Mouse (Mus musculus) stomach, embryonic 14.5 days (tissue): ENCODE measurements at regions not wholly inside any gene's neighbourhood (a gene's known extent, or its start where the extent isn't known, plus 50 kb on each side); places are given as distances from the start of the nearest gene placed in this dataset.

Experiments used
- ATAC-seq: fragments of 200-750 bp; cut with Nextera tagmentation; 2 replicates; pipeline ENCODE4 v1.8.0; 2017; ENCODE audit warnings: low read depth, moderate TSS enrichment; ENCODE audit not compliant: insufficient number of reproducible peaks, insufficient read depth, low FRiP score
- H3K27ac ChIP-seq: fragments of 300-500 bp; sonication (generic); 2 replicates; pipeline ENCODE4 v1.5.1; 2014; ENCODE audit warnings: mild to moderate bottlenecking, low read length, moderate library complexity, mixed read lengths
- H3K27me3 ChIP-seq: fragments of 300-500 bp; sonication (generic); 2 replicates; pipeline ENCODE4 v1.6.1; 2014; ENCODE audit warnings: low read length, control low read depth, mixed read lengths; ENCODE audit not compliant: control insufficient read depth, insufficient read depth
- H3K36me3 ChIP-seq: fragments of 300-500 bp; sonication (generic); 2 replicates; pipeline ENCODE4 v1.6.1; 2014; ENCODE audit warnings: mild to moderate bottlenecking, control low read depth, low read length, moderate library complexity, mixed read lengths; ENCODE audit not compliant: control insufficient read depth, insufficient read depth
- H3K4me1 ChIP-seq: fragments of 300-500 bp; sonication (generic); 2 replicates; pipeline ENCODE4 v1.6.1; 2014; ENCODE audit warnings: low read length, control low read depth, mixed read lengths; ENCODE audit not compliant: control insufficient read depth, insufficient read depth
- H3K4me2 ChIP-seq: fragments of 300-500 bp; sonication (generic); replicated peaks from 2 replicates; pipeline ENCODE4 v1.6.1; 2014; ENCODE audit warnings: low read depth, low read length, control low read depth
- H3K4me3 ChIP-seq: fragments of 300-500 bp; sonication (generic); 2 replicates; pipeline ENCODE4 v1.5.1; 2014; ENCODE audit warnings: low read depth, low read length, control low read depth
- H3K9ac ChIP-seq: fragments of 300-500 bp; sonication (generic); replicated peaks from 2 replicates; pipeline ENCODE4 v1.6.1; 2014; ENCODE audit warnings: low read depth, mild to moderate bottlenecking, control low read depth, low read length, moderate library complexity, mixed read lengths
- H3K9me3 ChIP-seq: fragments of 300-500 bp; sonication (generic); 2 replicates; pipeline ENCODE4 v1.6.1; 2016; ENCODE audit warnings: low read depth, low read length, control low read depth; ENCODE audit not compliant: control insufficient read depth
- WGBS: fragments of 180-500 bp; shearing (Covaris S2); extraction: QIAGEN DNeasy Blood & Tissue Kit; methylation state at CpG from one replicate; pipeline ENCODE4 v1.1.7; 2014; 5-methylcytosine and 5-hydroxymethylcytosine counted together

DNA sequence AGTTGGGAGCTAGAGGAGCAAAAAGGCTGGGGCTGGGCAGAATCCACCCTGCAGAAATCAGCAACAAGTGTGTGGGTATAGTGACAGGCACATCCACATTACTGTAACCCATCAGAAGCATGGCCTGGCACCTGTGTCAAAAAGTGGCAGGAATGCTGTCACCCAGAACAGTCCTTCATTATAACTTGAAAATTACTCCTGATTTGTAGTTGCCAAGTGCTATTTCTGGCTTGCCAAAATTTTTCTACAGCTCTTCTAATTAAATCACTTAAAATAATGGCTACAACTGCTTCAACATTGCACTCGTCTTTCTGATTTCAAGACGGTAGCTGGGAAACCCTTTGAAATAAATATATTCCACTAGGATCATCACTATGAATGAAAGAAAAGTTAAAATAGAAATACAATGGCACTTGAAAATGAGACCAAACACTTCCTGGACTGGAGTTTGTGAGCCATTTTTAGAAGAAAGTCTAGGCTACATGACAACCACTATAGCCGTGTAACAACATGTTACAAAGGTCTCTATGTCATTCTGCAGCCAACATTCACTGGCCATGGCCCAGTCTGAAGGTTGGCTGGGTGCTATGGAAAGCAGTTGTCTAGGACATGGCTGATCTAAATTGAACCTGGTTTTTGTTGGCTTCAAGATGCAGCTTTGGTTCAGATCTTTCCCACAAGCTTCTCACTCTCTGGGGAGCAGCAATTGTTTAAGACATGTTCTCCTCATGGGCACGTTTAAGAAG lies 190.6 kb upstream of the Tapt1 start:
- Histone ChIP-seq H3K27me3 (no peaks in the 10 kb centered on the region), H3K9ac (no peak overlapping the region), H3K4me1 (0 out of 2 replicates have a peak, but pooled peaks cover 5% of the 10 kb centered on the region), H3K4me2 (no peak overlapping the region), H3K27ac (no peak overlapping the region), H3K9me3 (no peaks in the 10 kb centered on the region), H3K36me3 (no peaks in the 10 kb centered on the region), H3K4me3 (no peak overlapping the region)
- WGBS: 88% methylated on average over 4 of the region's 4 CpGs
- ATAC-seq: no peak

DNA sequence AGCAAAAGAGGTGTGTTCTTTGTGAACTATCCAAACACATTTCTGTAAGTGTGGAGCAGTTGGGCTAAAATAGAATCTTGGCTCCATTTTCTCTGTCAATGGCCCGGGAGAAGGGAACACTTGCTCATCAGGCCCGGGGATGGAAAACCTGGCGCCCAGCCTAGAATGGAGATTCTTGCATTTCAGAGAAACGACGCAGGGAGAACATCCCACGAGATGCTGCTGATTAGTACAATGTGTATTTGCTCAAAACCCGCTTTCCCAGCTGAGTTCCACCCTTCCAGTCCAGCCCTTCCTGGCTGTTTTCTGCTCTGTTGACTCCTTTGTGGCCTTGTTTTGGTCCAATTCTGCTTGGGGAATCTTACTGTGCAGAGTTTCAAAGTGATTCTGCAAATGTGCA lies 188.0 kb upstream of the Tapt1 start:
- no peak overlapping the region for H3K9ac ChIP-seq
- H3K27ac ChIP-seq: peak overlapping the region; percentile 15; the same call in 1 of the 2 replicates
- ATAC-seq: peak; percentile 23; the same call in 1 of the 2 replicates
- H3K9me3 ChIP-seq: no peaks in the 10 kb centered on the region
- no peak overlapping the region for H3K4me3 ChIP-seq
- H3K4me1 ChIP-seq: 0 out of 2 replicates have a peak, but pooled peaks cover 5% of the 10 kb centered on the region
- no peaks in the 10 kb centered on the region for H3K27me3 ChIP-seq
- 33% methylated on average over 7 of the region's 7 CpGs for whole genome bisulfite sequencing
- H3K36me3 ChIP-seq: no peaks in the 10 kb centered on the region
- no peak overlapping the region for H3K4me2 ChIP-seq

DNA sequence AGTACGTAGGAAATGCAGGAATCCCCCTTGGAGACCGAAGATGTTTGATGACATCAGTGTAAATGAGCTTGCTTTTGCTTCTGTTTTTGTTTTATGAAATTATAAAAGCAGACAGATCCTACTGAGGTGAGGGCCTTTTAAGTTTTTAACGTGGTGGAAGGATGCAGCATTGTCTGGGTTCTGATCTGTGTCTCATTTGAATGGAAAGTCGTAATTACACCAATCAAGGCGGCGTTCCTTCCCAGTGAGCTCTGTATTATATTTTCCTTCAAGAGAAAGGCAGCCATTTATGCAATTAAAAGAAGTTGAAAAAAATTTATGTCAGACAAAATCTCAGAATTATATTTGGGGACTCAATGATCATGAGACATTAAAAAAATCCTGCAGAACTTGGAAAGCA lies 176.9 kb upstream of the Tapt1 start:
- ATAC-seq: no peak
- no peaks in the 10 kb centered on the region for H3K27me3 ChIP-seq
- H3K4me2 ChIP-seq: no peak overlapping the region
- H3K27ac ChIP-seq: no peak overlapping the region
- no peaks in the 10 kb centered on the region for H3K9me3 ChIP-seq
- H3K4me1 ChIP-seq: no peaks in the 10 kb centered on the region
- no peak overlapping the region for H3K9ac ChIP-seq
- no peak overlapping the region for H3K4me3 ChIP-seq
- WGBS: 80% methylated on average over 6 of the region's 6 CpGs
- no peaks in the 10 kb centered on the region for H3K36me3 ChIP-seq

DNA sequence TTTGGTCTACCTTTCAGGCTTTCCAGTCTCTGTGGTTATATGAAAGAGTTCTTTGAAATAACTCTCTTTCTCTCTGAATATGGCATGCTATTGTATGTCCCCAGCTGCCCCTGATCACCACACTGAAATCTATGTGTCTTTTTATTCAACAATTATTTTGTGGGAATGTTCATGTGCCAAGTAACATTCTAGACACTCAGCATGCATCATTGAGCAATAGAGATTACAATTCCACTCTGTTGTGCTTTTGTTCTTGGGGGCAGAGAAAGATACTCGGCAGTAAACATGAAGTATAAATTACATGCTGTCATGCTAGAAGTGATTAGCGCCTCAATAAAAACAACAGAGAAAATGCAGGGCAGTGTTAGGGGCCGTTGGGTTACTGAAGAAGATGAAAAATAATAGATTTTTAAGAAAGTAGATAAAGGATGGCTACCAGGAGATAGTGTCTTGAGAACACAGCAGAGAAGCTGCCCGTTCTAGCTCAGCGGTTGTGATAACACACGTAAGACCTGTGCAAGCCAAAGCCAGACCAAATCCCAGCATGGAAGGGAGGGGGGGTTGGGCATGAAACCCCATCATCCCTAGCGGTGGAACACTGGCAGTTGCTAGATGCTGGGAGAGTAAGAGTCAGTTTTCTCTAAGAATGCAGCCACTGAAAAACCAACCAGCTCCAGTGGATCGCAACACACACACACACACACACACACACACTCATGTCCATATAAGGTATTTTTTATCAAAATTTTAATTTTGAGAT lies 174.3 kb upstream of the Tapt1 start:
- Histone ChIP-seq H3K4me1 (no peaks in the 10 kb centered on the region), H3K4me2 (no peak overlapping the region), H3K9me3 (no peaks in the 10 kb centered on the region), H3K36me3 (no peaks in the 10 kb centered on the region), H3K27ac (no peak overlapping the region), H3K4me3 (no peak overlapping the region), H3K27me3 (no peaks in the 10 kb centered on the region), H3K9ac (no peak overlapping the region)
- no peak for ATAC-seq
- 85% methylated on average over 8 of the region's 8 CpGs for WGBS

DNA sequence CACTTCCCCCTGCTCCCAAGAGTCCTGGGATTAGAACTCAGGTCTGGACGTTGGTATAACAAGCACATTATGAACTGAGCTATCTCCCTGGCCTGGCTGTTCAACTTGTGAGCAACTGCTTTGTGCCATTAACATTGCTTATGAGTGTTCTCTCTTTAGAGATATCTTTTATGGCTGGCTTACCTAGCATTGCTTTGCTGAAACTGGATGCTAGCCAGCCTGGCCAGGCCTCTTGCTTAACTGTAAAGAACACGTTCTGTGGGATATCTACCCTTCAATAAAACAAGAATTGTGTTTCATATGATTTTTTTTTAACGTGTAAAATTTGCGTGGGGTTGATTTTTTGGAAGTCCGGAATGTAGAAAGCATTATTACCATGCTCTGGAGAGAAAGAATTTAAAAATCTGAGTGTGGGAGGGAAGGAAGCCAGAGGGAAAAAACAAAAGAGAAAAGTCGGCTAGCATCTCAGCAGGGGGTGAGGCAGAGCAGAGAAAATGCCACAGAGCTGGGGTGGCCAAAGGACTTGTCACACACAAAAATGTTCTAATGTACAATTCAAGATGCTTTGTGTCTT lies 160.9 kb upstream of the Tapt1 start:
- 64% methylated on average over 6 of the region's 6 CpGs for WGBS

DNA sequence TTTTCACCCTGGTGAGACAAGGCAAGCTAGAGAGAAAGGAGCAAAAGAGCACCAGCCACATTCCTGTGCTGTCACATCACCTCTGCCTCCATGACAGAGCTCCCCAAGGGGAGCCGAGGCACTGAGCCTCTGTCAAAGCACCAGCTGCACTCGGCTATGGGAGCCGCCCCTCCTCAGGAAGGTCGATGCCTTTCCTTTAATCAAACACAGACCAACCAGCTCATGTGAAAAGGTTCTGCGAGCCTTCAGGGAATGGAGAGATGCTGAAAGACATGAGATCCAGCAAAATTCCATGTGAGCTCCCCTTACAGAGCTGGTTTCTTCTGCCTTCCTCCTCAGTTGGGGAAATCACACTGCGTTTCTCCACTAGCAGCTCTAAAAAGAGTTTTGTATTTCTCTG lies 159.8 kb upstream of the Tapt1 start:
- no peaks in the 10 kb centered on the region for H3K9me3 ChIP-seq
- H3K9ac ChIP-seq: no peak overlapping the region
- H3K27me3 ChIP-seq: no peaks in the 10 kb centered on the region
- H3K4me1 ChIP-seq: no peaks in the 10 kb centered on the region
- no peaks in the 10 kb centered on the region for H3K36me3 ChIP-seq
- no peak for ATAC-seq
- WGBS: 35% methylated on average over 6 of the region's 6 CpGs
- no peak overlapping the region; the same call in 1 of the 2 replicates for H3K27ac ChIP-seq
- no peak overlapping the region for H3K4me2 ChIP-seq
- H3K4me3 ChIP-seq: no peak overlapping the region

More for the DNA sequence above, 160.9 kb upstream of the Tapt1 start:
- no peaks in the 10 kb centered on the region for H3K4me1 ChIP-seq
- no peaks in the 10 kb centered on the region for H3K36me3 ChIP-seq
- no peak overlapping the region for H3K9ac ChIP-seq
- ATAC-seq: no peak
- no peak overlapping the region for H3K27ac ChIP-seq
- no peaks in the 10 kb centered on the region for H3K9me3 ChIP-seq
- H3K4me3 ChIP-seq: no peak overlapping the region
- no peak overlapping the region for H3K4me2 ChIP-seq
- H3K27me3 ChIP-seq: no peaks in the 10 kb centered on the region

DNA sequence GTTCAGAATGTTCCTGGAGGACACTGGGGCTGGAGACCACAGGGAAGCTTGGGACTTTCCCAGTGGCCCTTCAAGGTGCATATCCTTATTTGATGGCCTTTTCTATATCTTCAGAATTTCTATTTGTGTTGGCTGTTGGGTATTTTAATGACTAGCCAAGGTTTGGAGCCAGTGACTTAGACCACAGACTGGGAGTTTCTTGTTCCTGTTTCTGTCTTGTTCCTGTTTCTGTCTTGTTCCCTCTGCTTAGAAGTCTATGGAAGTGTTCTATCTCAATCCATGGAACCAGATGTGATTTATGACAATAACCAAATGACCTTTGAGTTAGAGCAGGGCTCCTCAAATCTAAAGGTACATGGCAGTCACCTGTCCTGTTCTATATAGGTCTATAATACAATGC lies 156.6 kb upstream of the Tapt1 start:
- no peak for ATAC-seq
- Histone ChIP-seq H3K27ac (no peak overlapping the region), H3K4me2 (no peak overlapping the region), H3K27me3 (no peaks in the 10 kb centered on the region), H3K4me1 (no peaks in the 10 kb centered on the region), H3K9me3 (peaks cover 5% of the 10 kb centered on the region; the same call in 1 of the 2 replicates), H3K4me3 (no peak overlapping the region), H3K9ac (no peak overlapping the region), H3K36me3 (no peaks in the 10 kb centered on the region)

DNA sequence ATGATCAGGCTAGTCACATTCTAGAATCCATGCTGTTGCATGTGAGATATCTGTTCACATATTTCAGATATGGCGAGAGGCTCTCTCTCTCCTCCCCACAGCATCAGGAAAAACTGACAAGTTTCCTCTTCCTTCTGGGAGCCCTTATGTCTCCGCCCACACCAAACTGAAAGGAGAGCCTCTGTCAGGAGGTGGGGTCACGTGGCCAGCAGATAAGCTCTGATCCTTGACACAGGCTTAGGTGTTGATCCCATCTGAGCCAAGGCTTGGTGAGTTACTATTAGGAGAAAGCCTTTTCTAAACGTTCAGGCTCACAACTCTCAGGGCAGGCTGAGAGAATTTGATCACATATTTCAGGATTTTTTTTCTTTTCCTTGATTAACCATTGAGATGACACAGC lies 143.6 kb upstream of the Tapt1 start:
- no peak overlapping the region for H3K9ac ChIP-seq
- H3K4me2 ChIP-seq: no peak overlapping the region
- ATAC-seq: 0 out of 2 replicates have a peak, but pooled peaks have one; percentile 42
- 18% methylated on average over 4 of the region's 4 CpGs for WGBS
- H3K4me1 ChIP-seq: no peaks in the 10 kb centered on the region
- H3K27ac ChIP-seq: no peak overlapping the region
- no peaks in the 10 kb centered on the region for H3K27me3 ChIP-seq
- no peaks in the 10 kb centered on the region for H3K9me3 ChIP-seq
- no peak overlapping the region for H3K4me3 ChIP-seq
- H3K36me3 ChIP-seq: no peaks in the 10 kb centered on the region
